Mouse (Mus musculus): Measurements from ENCODE around the gene Ankrd40. TPM values are rescaled to one million over a fixed set of nuclear protein-coding genes. Genes with fewer than 3 reads are reported as not detected.

Ankrd40 gene
- polyA plus RNA-seq (2012; ENCODE audit: low replicate concordance): 54.1 and 80.2 TPM in 2 replicates

GRCm38 (mm10) chr11:94327693-94328643 lies at the start of gene Ankrd40:
Gene Ankrd40, plus strand, starts transcription at chr11:94328001.

GRCm38 (mm10) chr11:94281199-94282181 lies 46.3 kb upstream of the Ankrd40 start, which contains the start of gene Gm21885:
Gene Gm21885, plus strand, starts transcription at chr11:94281873.

DNA sequence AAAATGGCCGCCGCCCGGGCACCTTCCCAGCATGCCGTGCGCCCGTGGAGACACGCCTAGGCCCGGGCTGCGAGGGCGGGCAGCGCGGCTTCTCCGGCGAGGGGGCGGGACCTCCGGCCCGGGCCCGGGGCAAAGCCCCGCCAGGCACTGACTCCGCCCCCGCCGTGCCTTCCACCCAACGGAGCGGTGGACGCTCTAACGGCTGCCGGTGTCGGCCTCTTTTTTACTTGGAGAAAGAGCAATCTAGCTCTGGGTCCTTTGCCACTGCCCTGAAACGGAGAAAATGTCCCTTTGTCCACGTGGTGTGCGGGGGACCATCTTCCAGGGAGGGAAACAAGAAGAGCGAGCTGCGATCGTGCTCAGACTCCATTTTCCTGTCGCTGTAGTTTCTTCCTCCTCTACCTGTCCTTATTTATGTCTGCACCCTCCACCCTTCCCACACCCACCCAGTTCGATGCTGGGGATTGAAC lies 5.8 kb upstream of the Ankrd40 start, which contains the start of gene Luc7l3:
TSS of gene Luc7l3 (minus strand) at position 58 of the 470 bp plus-strand sequence.

Other genes starting within 250 kb of the Ankrd40 start
- gene Tob1, start 116.5 kb upstream of the Ankrd40 start, polyA plus RNA-seq (2012; ENCODE audit: low replicate concordance): 21.4 and 24.3 TPM in 2 replicates
- gene Wfikkn2, start 82.0 kb upstream of the Ankrd40 start, polyA plus RNA-seq (2012; ENCODE audit: low replicate concordance): 0.40 and 0.65 TPM in 2 replicates
- gene Gm21885, start 46.1 kb upstream of the Ankrd40 start, polyA plus RNA-seq (2012; ENCODE audit: low replicate concordance): not detected in 2 replicates
- 13.0 and 52.8 TPM in 2 replicates for gene Luc7l3, start 6.0 kb upstream of the Ankrd40 start, polyA plus RNA-seq (2012; ENCODE audit: low replicate concordance)
- 8.5 and 28.8 TPM in 2 replicates for gene Abcc3, start 65.0 kb downstream of the Ankrd40 start, polyA plus RNA-seq (2012; ENCODE audit: low replicate concordance)
- 1.0 and 26.3 TPM in 2 replicates for gene Cacna1g, start 146.2 kb downstream of the Ankrd40 start, polyA plus RNA-seq (2012; ENCODE audit: low replicate concordance)
- gene Spata20, start 158.2 kb downstream of the Ankrd40 start, polyA plus RNA-seq (2012; ENCODE audit: low replicate concordance): not detected in 2 replicates
- gene Epn3, start 172.0 kb downstream of the Ankrd40 start, polyA plus RNA-seq (2012; ENCODE audit: low replicate concordance): not detected in 2 replicates
- gene Mycbpap, start 193.7 kb downstream of the Ankrd40 start, polyA plus RNA-seq (2012; ENCODE audit: low replicate concordance): 0.10 and 0.17 TPM in 2 replicates
- gene Rsad1, start 221.3 kb downstream of the Ankrd40 start, polyA plus RNA-seq (2012; ENCODE audit: low replicate concordance): 1.5 and 1.6 TPM in 2 replicates
- gene Chad, start 237.0 kb downstream of the Ankrd40 start, polyA plus RNA-seq (2012; ENCODE audit: low replicate concordance): 0.31 and 0.75 TPM in 2 replicates

Measured in hematopoietic multipotent progenitor cell, adult 10-12 weeks (in vitro differentiated cells).